Mouse (Mus musculus) CD4-positive helper T cell, adult 2 months (primary cell): ENCODE data around the gene Olfr1373.
"Not testable (repeated sequence)": the region's sequence is repeated elsewhere in the genome, so short reads cannot be mapped to it uniquely, and the experiment has no call there.

Experiments used
- DNase-seq: peaks from one replicate; pipeline ENCODE4 v3.0.0-alpha.2; 2012; ENCODE audit warnings: low read depth, missing footprints, low spot score

Olfr1373 gene

DNA sequence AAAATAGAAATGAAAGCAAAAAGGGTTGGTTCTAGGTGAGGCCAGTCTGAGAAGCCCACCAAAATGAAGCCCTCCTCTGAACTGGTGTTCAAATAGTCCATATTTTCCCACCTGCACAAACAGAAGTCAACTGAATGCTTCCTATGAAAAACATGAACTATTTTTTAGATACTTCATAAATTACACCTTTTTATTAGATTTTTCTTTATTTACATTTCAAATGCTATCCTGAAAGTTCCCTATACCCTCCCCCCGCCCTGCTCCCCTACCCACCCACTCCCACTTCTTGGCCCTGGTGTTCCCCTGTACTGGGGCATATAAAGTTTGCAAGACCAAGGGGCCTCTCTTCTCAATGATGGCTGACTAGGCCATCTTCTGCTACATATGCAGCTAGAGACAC, at the start of gene Olfr1373:
Olfr1373 (minus strand) TSS at position 101 of the 400 bp plus-strand sequence.
- DNase-seq, result not testable (repeated sequence)

DNA sequence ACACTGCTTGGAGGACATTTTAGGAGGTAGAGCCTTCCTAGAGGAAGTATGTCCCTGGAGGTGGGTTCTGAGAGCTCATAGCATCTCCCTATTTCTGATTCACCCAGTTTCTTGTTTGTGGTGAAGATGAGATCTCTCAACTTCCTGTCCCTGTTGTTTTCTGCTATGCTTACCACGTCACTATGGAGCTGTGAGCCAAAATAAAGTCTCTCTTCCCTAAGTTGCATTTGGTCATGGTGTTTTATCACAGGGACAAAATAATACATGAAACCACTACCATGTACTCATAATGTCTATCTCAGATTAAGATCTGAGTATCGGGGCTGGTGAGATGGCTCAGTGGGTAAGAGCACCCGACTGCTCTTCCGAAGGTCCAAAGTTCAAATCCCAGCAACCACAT, 35.3 kb upstream of the Olfr1373 start:
- DNase-seq, result peak; percentile 54

DNA sequence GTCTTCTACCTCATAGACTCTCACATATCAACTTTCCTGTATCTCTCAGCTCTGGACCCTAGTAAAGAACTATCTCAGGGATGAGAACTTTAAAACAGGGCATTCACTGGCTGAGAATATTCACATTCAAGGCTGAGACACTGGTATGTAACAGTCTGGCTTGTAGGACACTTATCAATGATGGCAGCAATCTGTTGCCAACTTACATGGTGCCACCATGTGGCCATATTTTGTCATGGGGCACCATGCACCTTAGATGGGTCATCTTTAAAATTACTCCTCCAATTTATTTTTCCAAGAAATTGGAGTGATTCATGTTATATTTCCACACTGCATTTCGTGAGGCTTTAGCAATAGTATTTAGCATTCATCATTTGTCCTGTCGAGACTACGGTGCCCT, 34.6 kb upstream of the Olfr1373 start:
- DNase-seq, result not testable (repeated sequence)

DNA sequence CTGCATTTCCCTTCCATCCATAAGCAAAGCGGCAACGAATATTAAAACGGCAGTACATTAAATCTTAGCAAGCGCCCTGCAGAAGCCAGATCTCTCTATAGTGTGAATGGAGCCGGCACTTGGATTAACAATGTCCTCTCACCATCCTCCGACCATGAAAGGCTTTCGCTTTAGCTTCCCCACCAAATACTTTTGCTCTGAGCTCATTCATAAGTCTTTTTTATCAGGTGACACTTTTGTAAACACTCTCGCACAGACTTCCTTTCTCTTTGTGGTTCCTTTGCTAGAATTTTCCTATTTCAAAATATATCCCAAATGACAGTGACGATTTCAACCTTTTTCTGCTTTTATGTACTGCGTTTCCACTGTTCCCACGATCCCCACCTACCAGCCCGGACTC, 23.1 kb upstream of the Olfr1373 start:
- peak; percentile 17 for DNase-seq

DNA sequence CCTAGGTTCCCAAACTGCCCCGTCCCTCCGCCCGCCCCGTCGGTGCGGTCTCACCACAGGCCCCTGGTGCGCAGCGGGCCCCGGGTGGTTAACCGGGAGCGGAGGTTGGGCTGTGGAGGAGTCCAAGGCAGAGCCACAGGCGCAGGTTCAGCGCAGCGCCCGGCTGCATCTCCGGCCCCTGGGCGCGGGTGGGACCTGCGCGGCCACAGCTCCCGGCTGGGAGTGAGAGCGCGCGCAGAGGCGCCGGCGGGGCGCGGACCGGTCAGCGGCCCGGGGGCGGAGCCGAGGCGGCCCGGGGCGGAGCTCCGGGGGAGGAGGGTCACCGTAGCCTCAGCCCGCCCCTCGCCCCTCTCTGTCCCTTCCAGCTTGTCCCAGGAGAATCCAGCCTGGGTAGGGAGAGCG, 22.6 kb upstream of the Olfr1373 start:
- DNase-seq, result not testable (repeated sequence)

DNA sequence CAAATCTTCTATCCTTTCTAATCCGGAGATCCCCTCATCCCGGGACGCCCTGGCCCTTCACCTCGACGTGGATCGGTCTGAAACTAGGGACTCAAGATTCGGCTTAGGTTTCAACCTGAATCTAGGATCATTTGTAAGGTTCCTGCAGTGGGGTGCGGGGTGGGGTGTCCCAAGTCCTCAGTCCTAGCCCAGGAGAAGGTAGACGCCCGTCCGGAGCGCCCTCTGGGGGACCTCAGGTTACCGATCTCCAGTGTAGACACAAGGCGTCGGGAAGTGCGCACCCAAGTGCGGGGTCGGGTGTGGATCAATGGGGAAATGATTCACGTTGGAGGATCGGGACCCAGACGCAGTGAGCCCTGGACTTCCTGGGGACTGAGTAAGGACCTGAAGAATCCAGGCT, 21.8 kb upstream of the Olfr1373 start:
- peak; percentile 24 for DNase-seq

DNA sequence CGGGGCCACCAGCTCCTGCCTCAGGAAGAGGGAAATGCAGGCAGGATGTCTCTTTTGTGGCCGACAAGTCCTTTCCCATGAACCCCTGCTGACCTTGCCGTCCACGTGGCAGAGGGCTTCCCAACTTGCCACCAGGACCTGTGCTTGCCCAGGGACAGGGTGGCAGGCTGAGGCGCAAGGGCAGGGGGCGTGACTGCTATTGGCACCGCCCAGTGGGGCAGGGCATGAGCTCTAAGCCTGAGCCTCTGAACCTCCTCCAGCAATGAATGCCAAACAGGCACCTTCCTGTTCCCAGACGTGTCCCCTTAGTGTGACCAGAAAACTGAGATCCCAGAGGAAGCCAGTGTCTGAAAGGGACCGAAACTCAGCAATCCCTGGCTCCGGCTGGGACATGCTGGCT, 18.6 kb upstream of the Olfr1373 start:
- DNase-seq, result no peak

DNA sequence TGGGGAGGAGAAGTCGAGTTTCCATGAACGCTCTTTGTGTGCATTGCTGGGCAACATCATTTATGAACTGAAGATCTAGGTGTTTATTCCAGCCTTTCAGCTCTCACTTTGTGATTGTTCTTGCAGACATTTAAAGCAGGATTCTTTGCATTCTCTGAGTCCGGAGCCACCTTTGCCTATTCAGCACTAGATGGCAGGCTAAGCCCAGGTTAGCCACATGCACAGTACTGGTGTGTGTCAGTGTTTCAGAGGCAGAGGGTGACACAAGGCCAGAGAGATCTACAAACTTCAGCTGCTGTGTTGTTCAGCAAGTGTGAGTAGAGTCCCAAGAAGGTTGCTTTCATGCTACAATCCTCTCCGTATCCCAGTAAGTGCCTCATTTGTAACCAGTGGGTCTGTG, 1.7 kb downstream of the Olfr1373 start:
- peak; percentile 56 for DNase-seq

DNA sequence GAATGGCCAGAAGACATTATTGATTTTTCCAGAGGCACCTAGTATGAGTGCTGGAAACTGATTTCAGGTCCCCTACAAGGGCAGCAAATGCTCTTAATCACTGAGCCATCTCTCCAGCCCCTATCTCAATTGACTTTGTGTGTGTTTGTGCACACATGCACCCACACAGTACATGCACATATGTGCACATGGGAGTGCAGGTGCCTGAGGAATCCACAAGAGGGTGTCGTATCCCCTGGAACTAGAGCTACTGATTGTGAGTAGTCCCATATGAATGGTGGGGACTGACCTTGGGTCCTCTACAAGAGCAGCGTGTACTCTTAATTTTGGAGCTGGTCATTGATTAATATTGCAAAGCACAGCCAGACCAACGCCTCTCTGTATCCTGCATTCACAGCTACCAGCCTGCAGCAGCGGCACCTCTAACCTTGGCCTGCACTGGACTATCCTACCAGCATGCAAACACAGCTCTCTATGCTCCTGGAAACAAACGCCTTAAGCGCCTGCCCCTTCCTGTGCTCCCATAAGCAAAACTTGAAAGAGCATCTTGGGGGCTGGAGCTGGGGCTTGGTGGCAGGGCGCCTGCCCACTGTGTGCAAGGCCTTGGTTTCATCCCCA, 14.8 kb downstream of the Olfr1373 start:
- DNase-seq, result no peak

DNA sequence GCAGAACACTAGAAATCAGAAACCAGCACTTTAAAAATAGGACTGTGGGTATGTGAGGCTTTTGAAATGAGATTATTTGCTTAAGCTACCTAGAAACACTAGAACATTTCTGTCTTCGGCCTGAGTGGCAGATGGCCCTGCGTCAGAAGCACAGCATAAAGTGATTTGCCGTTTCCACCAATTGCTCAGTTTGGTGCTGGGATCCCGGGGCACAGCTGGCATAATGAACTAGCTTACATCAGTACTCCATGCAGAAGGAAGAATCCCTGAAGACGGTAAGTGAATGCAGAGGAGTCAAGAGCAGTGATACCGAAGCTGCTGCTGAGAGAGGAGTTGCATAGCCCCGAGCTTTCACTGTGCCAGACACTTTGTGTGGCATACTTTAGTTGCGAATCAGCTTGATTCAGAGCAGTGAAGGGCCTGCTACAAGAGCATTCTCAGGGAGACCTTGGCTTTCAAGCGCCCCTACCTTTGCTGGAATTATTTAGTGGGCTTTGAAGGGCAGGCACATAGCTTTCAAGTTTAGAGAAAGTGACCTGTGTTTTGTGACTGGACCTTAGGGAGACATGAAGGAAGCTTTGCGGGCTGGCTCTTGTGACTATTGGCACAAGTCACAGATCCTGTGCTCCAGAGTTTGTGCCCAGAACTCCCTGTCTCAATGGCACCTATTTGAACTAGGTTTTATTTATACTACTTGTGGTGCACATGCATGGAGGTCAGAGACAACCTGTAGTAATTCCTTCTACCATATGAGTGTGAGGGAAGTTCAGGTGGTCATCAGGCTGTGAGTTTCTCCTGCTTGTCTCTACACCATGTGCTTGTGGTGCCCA, 15.5 kb downstream of the Olfr1373 start:
- no peak for DNase-seq

DNA sequence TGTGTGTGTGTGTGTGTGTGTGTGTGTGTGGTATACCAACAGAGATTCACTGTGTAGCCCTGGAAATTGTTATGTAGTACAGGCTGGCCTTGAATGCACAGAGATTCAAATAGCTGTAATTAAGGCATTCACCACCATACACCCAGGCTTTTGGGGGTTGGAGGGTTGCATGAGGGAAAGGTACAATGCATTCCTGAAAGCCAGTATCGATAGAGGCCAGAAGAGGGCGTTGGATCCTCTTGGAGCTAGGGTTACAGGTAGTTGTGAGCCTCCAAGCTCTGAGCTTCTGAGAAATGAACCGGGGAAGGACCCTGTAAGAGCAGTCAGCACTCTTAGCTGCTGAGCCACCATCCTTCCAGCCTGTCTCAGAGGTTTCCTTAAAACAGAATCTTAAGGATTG, 16.2 kb downstream of the Olfr1373 start:
- no peak for DNase-seq

DNA sequence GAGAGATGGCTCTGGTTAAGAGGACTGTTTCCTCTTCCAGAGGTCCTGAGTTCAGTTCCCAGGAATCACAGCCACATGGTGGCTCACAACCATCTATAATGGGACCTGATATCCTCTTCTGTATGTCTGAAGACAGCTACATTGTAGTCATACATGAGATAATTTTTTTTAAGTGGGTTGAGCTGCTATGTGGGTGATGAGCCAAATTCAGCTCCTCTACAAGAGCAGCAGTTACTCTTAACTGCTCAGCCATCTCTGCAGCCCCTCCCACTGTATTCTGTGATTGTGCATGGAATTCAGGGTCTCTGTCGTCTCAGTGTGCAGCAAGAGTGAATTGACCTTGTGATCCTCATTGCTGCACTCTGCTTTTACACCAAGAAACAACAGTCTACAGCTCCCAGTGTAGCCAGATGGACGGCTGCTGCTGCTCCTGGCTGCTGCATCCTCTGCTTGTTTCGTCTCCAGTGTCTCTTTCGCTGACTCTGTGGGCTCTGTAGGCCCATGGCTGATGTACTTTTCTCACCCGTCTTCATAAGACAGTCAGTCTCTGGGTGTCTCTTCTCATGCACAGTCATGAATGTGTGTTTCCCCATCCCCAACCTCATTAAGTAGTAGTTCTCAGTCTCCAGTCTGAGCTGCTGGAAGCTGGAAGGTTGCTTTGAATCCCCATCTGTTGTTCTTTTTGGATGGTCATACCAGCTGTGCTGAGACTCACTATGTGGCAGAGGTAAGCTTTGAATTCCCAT, 16.8 kb downstream of the Olfr1373 start:
- DNase-seq, result no peak

DNA sequence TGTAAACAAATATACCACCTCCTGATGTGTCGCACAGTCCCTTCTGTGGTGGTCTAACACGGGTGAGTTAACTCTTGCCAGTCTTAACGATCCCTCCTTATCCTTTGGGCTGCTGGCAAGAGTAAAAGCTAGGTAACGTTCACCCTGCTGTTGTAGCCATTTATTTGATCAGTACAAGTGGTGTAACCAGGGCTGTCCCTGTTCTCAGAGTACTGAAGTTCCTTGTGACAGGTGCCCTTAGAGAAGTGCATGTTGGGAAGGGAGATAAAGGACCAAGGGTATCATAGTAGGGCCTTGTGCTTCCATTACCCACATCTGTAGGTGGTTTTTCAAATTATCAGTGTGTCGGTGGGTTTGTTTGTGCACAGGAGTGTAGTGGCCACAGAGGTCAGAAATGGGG, 17.6 kb downstream of the Olfr1373 start:
- no peak for DNase-seq

DNA sequence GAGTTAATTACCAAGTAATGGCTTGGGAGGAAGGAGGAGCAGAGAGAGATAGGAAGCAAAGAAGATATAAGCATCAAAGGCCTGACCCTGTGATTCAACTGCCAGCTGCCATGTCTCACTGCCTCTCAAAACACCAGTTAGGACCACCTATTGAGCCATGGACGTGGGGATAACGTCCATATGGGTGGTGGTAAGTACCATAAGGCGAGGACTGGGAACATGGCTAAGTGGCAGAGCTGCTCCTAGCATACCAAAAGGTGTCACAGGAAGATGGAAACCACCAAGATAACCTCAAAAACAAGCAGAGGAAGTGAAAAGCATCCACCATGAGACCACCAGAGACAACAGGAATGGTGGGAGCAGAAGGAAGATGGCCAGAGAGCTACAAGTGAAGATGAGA, 18.2 kb downstream of the Olfr1373 start:
- no peak for DNase-seq

DNA sequence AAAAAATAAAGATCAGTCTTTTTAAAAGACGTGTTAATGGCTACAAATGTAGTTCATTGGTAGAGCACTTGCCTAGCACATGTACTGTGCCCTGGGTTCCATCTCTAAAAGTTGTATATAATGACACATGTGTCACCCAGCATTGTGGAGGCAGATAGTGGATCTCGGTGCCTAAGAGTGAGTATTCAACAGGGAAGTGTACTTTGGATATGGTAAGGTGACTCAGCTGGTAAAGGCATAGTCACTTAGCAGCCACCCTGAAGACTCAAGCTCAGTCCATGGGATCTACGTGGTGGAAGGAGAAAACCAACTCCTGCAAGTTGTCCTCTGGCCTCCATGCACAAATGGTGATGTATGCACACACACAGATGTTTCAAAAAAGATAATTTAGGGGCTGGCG, 20.9 kb downstream of the Olfr1373 start:
- DNase-seq, result no peak

DNA sequence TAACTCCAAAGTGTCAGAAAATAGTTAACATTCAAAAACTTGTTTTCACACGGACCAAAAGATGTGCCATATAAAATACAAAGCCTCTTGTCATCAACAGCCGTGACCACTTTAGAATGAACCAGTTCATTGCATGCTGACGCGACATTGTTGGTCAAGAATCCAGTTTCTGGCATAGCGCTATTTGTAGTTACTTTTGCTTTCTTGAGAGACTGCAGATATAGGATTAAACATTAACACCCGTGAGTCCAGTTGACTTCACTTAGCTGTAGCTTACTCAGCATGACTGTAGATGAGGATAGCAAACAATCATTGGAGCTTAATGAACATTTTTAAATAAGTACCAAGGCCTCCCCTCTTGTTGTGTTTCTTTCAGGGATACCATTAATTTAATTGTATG, 23.3 kb downstream of the Olfr1373 start:
- no peak for DNase-seq

DNA sequence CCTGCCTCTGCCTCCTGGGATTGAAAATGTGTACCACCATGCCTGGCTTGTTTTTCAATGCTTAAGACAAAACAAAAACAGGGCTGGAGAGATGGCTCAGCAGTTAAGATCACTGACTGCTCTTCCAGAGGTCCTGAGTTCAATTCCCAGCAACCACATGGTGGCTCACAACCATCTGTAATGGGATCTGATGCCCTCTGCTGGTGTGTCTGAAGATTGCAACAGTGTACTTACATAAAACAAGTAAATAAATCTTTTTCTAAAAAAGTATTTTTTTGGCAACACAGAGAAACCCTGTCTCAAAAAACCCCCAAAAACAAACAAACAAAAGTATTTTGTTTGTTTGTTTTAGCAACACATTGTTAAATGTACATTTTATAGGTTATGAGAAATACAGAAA, 24.9 kb downstream of the Olfr1373 start:
- not testable (repeated sequence) for DNase-seq

DNA sequence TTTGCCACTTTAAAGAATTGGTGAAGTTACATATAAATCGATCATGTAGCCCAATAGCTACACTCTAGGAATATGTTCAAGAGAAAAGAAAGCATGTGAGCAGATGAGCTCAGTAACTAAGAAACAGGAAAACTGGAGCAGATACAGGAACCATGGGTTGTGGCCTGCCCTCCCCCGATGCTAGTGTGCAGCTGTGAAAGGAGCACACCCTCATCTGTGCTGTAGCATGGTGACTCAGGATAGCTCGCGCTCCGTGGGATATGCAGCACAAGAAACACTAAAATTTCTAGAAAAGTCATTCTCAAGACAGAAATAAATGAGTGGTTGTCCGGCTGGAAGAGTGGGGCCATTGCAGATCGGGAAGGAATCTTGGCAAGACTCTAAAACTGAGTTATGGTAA, 28.2 kb downstream of the Olfr1373 start:
- no peak for DNase-seq

DNA sequence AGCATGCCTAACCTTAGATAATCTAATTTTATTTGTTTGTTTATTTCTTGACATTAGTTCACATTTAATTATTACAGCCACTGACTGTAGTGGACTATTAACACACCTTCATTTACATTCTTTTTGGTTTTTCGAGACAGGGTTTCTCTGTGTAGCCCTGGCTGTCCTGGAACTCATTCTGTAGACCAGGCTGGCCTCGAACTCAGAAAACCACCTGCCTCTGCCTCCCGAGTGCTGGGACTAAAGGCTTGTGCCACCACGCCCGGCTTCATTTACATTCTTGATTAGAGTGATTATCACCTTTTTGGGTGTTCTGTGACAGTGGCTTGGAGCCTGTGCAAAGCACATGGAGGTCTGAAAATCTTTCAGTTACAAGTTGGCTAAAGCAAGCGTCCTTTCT, 29.2 kb downstream of the Olfr1373 start:
- DNase-seq, result not testable (repeated sequence)

DNA sequence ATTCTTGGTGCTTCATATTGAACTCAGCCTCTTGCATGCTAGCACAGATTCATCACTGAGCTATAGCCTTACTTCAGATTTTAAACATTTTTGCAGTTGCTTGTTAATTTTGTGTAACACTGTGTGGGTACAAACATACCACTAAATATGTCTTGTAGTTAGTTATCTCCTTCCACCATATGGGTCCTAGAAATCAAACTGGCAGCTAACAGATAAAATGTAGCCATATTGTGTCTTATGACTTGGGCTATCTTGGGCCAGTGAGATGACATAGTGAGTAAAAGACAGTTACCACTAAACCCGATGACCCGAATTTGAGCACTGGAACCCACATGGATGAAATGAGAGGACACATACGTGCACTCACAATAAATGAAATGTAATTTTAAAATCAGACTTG, 29.8 kb downstream of the Olfr1373 start:
- no peak for DNase-seq

DNA sequence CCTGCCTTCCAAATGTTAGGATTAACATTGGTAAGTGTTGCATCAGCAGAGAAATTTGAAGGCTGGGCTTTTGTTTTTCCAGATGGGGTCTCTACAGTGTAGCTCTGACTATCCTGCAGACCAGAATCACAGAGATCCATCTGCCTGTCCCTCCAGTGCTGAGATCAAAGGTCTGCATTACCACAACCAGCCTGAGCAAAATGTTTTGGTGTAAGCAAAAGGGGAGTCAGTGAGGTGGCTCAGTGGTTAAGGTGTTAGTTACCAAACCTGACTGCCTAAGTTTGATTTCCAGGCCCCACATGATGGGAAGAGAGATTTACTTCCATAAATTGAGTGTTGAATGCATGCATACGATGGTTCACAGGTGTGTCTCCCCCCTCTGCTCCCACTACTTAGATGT, 35.9 kb downstream of the Olfr1373 start:
- peak; percentile 38 for DNase-seq

DNA sequence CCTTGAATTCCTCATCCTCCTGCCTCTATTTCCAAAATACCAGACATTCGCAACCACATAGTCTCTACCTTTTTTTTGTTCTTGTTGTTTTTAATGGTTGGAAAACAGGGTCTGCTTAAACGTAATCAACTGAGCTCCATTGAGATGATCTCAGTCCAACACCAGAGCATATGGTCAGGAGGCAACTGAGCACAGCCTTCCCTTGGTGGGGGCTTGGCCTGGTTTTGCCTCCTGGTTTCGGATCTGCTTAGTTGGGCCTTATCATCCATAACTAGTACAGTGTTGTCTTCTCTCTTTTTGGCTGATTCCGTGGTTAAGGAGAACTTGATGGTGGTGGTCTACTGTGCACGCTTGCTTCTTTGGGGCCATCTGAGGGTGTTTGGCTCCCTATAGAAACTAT, 36.5 kb downstream of the Olfr1373 start:
- DNase-seq, result no peak

DNA sequence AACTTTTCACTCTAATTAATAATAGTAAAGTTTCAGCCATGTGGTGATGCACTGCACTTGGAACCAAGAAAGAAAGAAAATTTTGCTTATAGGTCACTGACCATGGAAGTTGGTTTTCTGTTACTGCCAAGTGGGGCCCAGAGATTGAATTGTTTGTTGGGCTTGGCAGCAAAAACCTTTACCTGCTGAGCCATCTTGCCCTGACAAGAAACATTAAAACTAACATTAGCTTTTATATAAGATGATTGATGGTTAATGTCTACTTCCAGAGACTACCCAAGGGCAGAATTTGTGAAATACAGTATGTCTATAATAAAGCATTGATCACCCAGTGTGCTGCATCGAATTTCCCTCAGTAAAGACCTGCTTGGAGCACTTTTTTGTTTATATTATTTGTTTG, 38.9 kb downstream of the Olfr1373 start:
- no peak for DNase-seq
